Mouse (Mus musculus): Measurements from ENCODE around the gene Arpp19. TPM values are rescaled to one million over a fixed set of nuclear protein-coding genes. Genes with fewer than 3 reads are reported as not detected.
A peak's percentile ranks its signal among the peaks of the same experiment; 100 is the strongest.

Arpp19 gene
- total and polyA plus RNA-seq, 3 experiments: 25.1 to 196 (median 160) TPM

DNA sequence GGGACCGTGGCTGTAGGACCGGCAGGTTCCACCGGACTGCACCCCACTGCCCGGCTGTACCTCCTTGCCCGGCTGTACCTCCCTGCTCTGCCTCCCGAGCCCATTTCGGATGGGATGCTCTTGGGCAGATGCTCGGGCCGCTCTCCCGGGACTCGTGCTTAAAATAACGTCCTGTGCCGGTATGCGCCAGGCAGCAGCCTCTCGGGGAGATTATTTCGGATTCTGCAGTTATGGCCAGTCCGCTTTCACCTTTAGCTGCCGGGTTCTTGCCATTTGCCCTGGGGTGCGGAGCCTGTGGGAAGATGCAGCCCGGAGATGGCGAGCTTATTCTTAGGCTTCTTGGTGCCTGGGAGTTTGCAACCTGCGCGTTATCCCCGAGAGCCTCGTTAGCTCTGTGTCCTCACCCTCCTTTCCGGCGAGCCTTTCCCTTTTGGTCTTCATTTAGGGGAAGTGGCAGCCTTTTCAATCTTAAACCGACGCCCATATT lies 34.3 kb downstream of the Arpp19 start:
- H3K36me3 ChIP-seq (ENCODE audit: control insufficient read depth, insufficient read depth, low read length): no peaks in the 10 kb centered on the region
- peak overlapping the region; percentile 84 for H3K9ac ChIP-seq (ENCODE audit: low read depth, low read length)
- WGBS: under 1% methylated on average over 29 of the region's 29 CpGs
- H3K79me2 ChIP-seq (replicated peaks; ENCODE audit: control insufficient read depth, insufficient read depth, low read length): no peaks in the 10 kb centered on the region; the same call in 1 of the 2 replicates
- TF ChIP-seq CTCF (IDR thresholded peaks at IDR 0.05): no peak
- TF ChIP-seq POLR2A (IDR thresholded peaks at IDR 0.05; ENCODE audit: insufficient read depth, low read depth, low read length): 0 out of 2 replicates have a peak, but pooled peaks have one; percentile 34
- TF ChIP-seq EP300 (IDR thresholded peaks at IDR 0.05; ENCODE audit: insufficient read depth, low read depth, low read length): 0 out of 2 replicates have a peak, but pooled peaks have one; percentile 19
- H3K4me3 ChIP-seq: peak overlapping the region; percentile 79
- DNase-seq: peak in 1 of 2 experiments; percentile 38
- intact Hi-C loops (cut with DNase I): no loop called here
- peaks cover 2% of the 10 kb centered on the region; the same call in 1 of the 2 replicates for H3K4me1 ChIP-seq (ENCODE audit: control insufficient read depth, insufficient read depth, low read length)
- peak overlapping the region; percentile 68 for H3K27ac ChIP-seq
- no peaks in the 10 kb centered on the region for H3K27me3 ChIP-seq (ENCODE audit: control insufficient read depth, insufficient read depth, low read length)

DNA sequence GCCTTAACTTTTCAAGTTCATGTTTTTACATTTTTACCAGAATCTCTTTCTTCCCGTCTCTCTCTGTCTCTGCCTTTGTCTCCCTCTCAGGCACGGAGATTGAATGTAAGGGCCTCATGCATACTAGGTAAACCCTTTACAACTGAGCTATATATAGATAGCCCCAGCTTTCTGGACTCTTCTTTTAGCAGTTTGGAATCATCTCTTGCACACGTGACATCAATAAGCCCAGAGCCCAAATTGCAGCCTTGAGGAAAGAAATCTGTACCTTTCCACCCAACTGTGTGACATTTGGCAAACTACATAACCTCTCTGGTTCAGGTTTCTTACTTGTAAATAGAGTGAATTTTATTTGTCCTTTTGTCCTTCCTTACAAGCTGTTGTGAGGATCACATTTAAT lies 34.9 kb downstream of the Arpp19 start:
- H3K9ac ChIP-seq (ENCODE audit: low read depth, low read length): no peak overlapping the region
- 77% methylated on average over 3 of the region's 3 CpGs for WGBS
- intact Hi-C loops (cut with DNase I): no loop called here

DNA sequence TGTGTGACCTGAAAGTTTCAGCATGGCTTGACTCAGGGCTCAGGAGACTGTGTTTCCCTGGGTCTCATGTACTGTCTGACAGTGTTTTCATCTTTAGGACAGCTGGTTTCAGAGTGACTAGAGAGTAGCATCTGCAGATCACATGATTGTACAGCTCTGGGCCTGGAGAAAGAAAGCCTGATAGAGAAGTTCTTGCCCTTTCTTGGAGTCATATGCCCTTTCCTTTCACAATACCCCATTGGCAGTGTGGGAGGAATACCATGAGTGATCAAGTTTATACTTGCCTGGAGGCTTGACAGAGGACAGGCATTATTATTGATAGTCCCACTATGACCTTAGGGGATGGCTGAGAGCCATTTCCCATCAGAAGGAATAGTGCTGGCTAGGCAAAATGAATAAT lies 39.8 kb downstream of the Arpp19 start:
- Histone ChIP-seq H3K79me2 (replicated peaks; ENCODE audit: control insufficient read depth, insufficient read depth, low read length) (no peaks in the 10 kb centered on the region; the same call in 1 of the 2 replicates), H3K36me3 (ENCODE audit: control insufficient read depth, insufficient read depth, low read length) (no peaks in the 10 kb centered on the region), H3K4me3 (no peak overlapping the region), H3K9ac (ENCODE audit: low read depth, low read length) (no peak overlapping the region), H3K27me3 (ENCODE audit: control insufficient read depth, insufficient read depth, low read length) (no peaks in the 10 kb centered on the region), H3K27ac (no peak overlapping the region), H3K4me1 (ENCODE audit: control insufficient read depth, insufficient read depth, low read length) (no peaks in the 10 kb centered on the region)
- TF ChIP-seq CTCF (IDR thresholded peaks at IDR 0.05): no peak
- no peak for TF ChIP-seq EP300 (IDR thresholded peaks at IDR 0.05; ENCODE audit: insufficient read depth, low read depth, low read length)
- no peak for TF ChIP-seq POLR2A (IDR thresholded peaks at IDR 0.05; ENCODE audit: insufficient read depth, low read depth, low read length)
- intact Hi-C loops (cut with DNase I): no loop called here
- no peak for DNase-seq

More for the DNA sequence above, 34.9 kb downstream of the Arpp19 start:
- TF ChIP-seq EP300 (IDR thresholded peaks at IDR 0.05; ENCODE audit: insufficient read depth, low read depth, low read length) (no peak), CTCF (IDR thresholded peaks at IDR 0.05) (no peak), POLR2A (IDR thresholded peaks at IDR 0.05; ENCODE audit: insufficient read depth, low read depth, low read length) (no peak)
- Histone ChIP-seq H3K27me3 (ENCODE audit: control insufficient read depth, insufficient read depth, low read length) (no peaks in the 10 kb centered on the region), H3K27ac (peak overlapping the region; percentile 68), H3K36me3 (ENCODE audit: control insufficient read depth, insufficient read depth, low read length) (no peaks in the 10 kb centered on the region), H3K4me1 (ENCODE audit: control insufficient read depth, insufficient read depth, low read length) (peaks cover 2% of the 10 kb centered on the region; the same call in 1 of the 2 replicates), H3K4me3 (peak overlapping the region; percentile 79), H3K79me2 (replicated peaks; ENCODE audit: control insufficient read depth, insufficient read depth, low read length) (no peaks in the 10 kb centered on the region; the same call in 1 of the 2 replicates)
- no peak for DNase-seq

DNA sequence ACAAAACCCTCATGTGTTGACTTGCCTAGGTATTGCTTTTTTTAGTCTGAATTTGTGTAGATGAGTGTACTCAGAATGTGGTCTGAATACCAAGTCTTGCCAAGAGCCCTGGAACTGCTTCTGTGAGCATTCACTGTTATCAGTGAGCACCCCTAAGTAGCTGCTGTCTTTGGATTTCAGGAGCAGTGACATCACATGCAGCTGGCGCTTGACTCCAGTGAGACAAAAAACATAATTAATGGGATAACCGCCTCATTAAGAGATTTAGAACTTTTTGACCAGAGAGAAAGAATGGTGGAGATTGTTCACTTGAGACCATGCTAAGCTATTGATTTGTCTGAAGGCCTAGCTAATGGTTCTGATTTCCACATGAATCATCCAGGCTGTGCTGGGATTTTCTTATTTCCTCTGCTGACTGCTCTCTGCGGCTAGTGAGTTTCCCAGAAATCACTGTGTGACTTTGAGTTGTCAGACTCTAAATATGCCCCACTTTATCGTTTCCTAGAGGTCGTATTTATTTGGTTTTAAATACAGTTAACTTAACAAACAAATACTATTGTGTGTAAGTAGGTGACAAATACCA lies 47.9 kb downstream of the Arpp19 start:
- intact Hi-C loops (cut with DNase I): loop anchor here (5.0 kb wide), 1 partner anchor 77 kb away; no protein-coding TSS in a partner anchor
- Histone ChIP-seq H3K27ac (no peak overlapping the region), H3K79me2 (replicated peaks; ENCODE audit: control insufficient read depth, insufficient read depth, low read length) (no peaks in the 10 kb centered on the region), H3K27me3 (ENCODE audit: control insufficient read depth, insufficient read depth, low read length) (no peaks in the 10 kb centered on the region), H3K9ac (ENCODE audit: low read depth, low read length) (no peak overlapping the region), H3K4me1 (ENCODE audit: control insufficient read depth, insufficient read depth, low read length) (peaks cover 1% of the 10 kb centered on the region), H3K36me3 (ENCODE audit: control insufficient read depth, insufficient read depth, low read length) (no peaks in the 10 kb centered on the region), H3K4me3 (no peak overlapping the region)
- no peak for DNase-seq
- WGBS: 56% methylated on average over 5 of the region's 5 CpGs
- TF ChIP-seq EP300 (IDR thresholded peaks at IDR 0.05; ENCODE audit: insufficient read depth, low read depth, low read length): no peak
- no peak for TF ChIP-seq CTCF (IDR thresholded peaks at IDR 0.05)
- no peak for TF ChIP-seq POLR2A (IDR thresholded peaks at IDR 0.05; ENCODE audit: insufficient read depth, low read depth, low read length)

DNA sequence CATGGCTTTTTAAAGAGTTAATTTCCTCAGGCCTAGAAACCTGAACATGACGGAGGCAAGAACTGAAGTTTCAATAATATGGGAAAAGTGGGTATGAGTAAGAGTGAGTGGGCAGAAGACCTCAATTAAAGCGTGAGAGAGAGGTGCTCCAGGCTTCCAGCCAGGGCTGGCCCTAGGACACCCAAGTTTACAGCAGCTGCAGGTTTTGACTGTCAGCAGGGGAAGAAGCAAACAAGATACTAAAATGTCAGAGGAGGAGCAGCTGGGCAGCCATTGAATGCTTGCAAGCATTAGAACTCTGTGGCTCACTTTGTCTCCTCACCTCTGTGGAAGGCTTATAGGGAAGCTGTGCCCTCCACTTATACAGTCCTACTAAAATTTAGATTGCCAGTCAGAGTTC lies 50.4 kb downstream of the Arpp19 start:
- no peak overlapping the region for H3K4me3 ChIP-seq
- H3K27ac ChIP-seq: peak overlapping the region; percentile 45
- H3K9ac ChIP-seq (ENCODE audit: low read depth, low read length): peak overlapping the region; percentile 48; the same call in 1 of the 2 replicates
- intact Hi-C loops (cut with DNase I): loop anchor here (5.0 kb wide), 1 partner anchor 74 kb away; no protein-coding TSS in a partner anchor
- DNase-seq: peak in 1 of 2 experiments; percentile 25
- WGBS: 44% methylated on average over 2 of the region's 2 CpGs
- no peaks in the 10 kb centered on the region for H3K27me3 ChIP-seq (ENCODE audit: control insufficient read depth, insufficient read depth, low read length)
- H3K79me2 ChIP-seq (replicated peaks; ENCODE audit: control insufficient read depth, insufficient read depth, low read length): no peaks in the 10 kb centered on the region
- peaks cover 1% of the 10 kb centered on the region for H3K4me1 ChIP-seq (ENCODE audit: control insufficient read depth, insufficient read depth, low read length)
- TF ChIP-seq POLR2A (IDR thresholded peaks at IDR 0.05; ENCODE audit: insufficient read depth, low read depth, low read length) (no peak), EP300 (IDR thresholded peaks at IDR 0.05; ENCODE audit: insufficient read depth, low read depth, low read length) (no peak), CTCF (IDR thresholded peaks at IDR 0.05) (no peak)
- H3K36me3 ChIP-seq (ENCODE audit: control insufficient read depth, insufficient read depth, low read length): no peaks in the 10 kb centered on the region

DNA sequence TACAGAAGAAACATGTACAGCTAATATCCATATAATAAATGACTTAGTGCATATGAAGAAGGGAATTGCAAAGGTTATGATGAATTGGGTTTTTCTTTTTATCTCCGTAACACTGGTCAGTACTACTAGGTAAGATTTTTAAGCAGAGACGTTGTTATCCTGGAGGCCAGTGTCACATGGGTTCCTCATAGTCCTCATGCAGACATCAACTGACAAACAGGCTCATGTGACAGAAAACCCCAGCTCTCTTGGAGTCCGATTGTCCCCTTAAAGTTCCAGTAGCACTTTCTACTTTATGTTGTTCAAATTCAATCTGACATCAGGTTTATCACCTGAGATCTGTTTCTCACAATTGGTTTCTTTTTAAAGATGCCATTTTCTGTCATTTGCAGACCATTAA lies 51.9 kb downstream of the Arpp19 start:
- H3K79me2 ChIP-seq (replicated peaks; ENCODE audit: control insufficient read depth, insufficient read depth, low read length): no peaks in the 10 kb centered on the region
- H3K4me1 ChIP-seq (ENCODE audit: control insufficient read depth, insufficient read depth, low read length): peaks cover 1% of the 10 kb centered on the region
- no peak for DNase-seq
- no peak overlapping the region for H3K9ac ChIP-seq (ENCODE audit: low read depth, low read length)
- no peaks in the 10 kb centered on the region for H3K36me3 ChIP-seq (ENCODE audit: control insufficient read depth, insufficient read depth, low read length)
- H3K27me3 ChIP-seq (ENCODE audit: control insufficient read depth, insufficient read depth, low read length): no peaks in the 10 kb centered on the region
- no peak for TF ChIP-seq CTCF (IDR thresholded peaks at IDR 0.05)
- no peak for TF ChIP-seq EP300 (IDR thresholded peaks at IDR 0.05; ENCODE audit: insufficient read depth, low read depth, low read length)
- no peak for TF ChIP-seq POLR2A (IDR thresholded peaks at IDR 0.05; ENCODE audit: insufficient read depth, low read depth, low read length)
- H3K4me3 ChIP-seq: no peak overlapping the region
- H3K27ac ChIP-seq: no peak overlapping the region
- intact Hi-C loops (cut with DNase I): loop anchor here (5.0 kb wide), 1 partner anchor 73 kb away; no protein-coding TSS in a partner anchor
- WGBS: 67% methylated on average over 3 of the region's 3 CpGs

All from heart, adult 2 months (tissue).